Mouse (Mus musculus): Measurements from ENCODE around the gene Sfmbt2.

Gene Sfmbt2

DNA sequence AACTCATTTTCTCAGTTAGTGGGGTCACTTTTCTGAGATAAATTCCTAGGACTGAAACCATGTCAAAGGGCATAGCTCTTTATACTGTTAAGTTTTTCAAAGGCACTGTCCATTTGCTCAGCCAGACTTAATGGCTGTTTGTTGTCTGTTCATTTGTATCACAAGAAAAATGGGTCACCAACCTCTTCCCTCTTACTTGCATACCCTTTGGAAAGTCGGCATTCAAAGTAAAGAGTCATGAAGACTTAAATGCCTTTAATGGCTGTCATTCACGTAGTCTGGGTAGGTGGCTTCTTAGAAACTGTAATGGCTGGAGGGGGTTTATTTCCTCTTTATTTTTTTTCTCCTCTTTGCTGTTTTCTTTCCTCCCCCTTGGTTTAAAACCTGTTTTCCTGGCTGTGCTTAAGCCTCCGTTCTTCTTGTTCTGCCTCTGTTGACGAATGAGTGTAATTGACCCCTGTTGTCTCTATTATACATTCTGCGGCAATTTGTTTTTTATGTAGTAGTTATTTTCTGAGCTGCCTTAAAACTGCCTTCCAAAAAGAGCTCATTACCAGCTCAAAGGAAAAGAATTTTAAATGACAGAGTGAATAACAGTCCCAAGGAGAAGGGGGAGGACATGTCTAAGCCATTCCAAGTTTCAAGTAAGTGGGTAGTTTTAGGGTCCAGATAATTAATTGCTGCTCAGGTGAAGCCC, 151.6 kb downstream of the Sfmbt2 start:
- in situ Hi-C loops (cut with MboI; ENCODE audit: unreplicated experiment in 2 of 2), result no loop called here

- in situ Hi-C loops (cut with MboI; ENCODE audit: unreplicated experiment in 2 of 2), result no loop called here
Observed at GRCm38 (mm10) chr2:10525622-10526021, 155.3 kb downstream of the Sfmbt2 start.

- in situ Hi-C loops (cut with MboI; ENCODE audit: unreplicated experiment in 2 of 2), result no loop called here
Observed at GRCm38 (mm10) chr2:10541762-10542161, 171.5 kb downstream of the Sfmbt2 start.

DNA sequence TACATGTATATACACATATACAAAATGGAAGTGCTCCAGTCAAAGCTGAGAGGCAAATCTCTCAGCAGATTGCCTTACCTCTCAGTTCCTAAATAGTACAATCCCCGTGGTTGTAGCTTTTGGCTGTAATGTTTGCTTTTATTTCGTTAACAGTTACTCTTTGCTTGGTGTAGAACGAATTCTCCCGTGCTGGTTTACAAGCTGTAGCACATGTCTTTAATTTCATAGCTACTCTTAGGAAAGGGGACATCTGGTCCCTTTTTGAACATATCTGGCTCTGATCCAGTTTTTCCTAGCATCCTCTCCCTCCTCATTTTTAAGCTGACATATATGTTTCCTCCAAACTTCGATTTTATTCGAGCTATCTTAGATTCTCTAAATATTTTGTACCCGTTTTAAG, 172.1 kb downstream of the Sfmbt2 start:
- in situ Hi-C loops (cut with MboI; ENCODE audit: unreplicated experiment in 2 of 2), result no loop called here

DNA sequence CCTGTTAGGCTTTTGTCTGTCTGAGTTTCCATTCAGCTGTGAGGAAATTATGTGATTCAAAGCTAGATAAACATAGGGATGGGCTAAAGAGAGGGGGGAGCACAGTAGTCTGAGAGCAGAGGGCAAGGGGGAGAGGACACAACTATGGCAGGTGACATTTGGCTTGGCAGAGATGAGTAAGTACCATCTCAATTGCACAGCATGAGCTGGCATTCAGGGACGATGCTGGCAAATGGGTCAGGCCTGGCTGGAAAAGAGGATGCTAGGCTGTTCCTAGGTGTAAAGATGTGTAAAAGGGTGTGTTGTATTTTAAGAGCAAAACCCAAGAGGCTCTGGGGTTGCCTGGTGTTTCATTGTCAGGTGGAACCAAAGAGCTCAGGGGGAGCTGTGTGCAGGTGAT, 188.5 kb downstream of the Sfmbt2 start:
- in situ Hi-C loops (cut with MboI; ENCODE audit: unreplicated experiment in 2 of 2), result no loop called here

GRCm38 (mm10) chr2:10565491-10565890, 195.2 kb downstream of the Sfmbt2 start:
- in situ Hi-C loops (cut with MboI; ENCODE audit: unreplicated experiment in 2 of 2), result no loop called here

- in situ Hi-C loops (cut with MboI; ENCODE audit: unreplicated experiment in 2 of 2), result no loop called here
Observed at GRCm38 (mm10) chr2:10569392-10569791, 199.1 kb downstream of the Sfmbt2 start.

- in situ Hi-C loops (cut with MboI; ENCODE audit: unreplicated experiment in 2 of 2), result no loop called here
Observed at GRCm38 (mm10) chr2:10572311-10572710, 202.0 kb downstream of the Sfmbt2 start.

- in situ Hi-C loops (cut with MboI; ENCODE audit: unreplicated experiment in 2 of 2), result no loop called here
Observed at GRCm38 (mm10) chr2:10575962-10576740, 205.8 kb downstream of the Sfmbt2 start.

GRCm38 (mm10) chr2:10582673-10583072, 212.4 kb downstream of the Sfmbt2 start:
- in situ Hi-C loops (cut with MboI; ENCODE audit: unreplicated experiment in 2 of 2), result no loop called here

GRCm38 (mm10) chr2:10583103-10583502, 212.8 kb downstream of the Sfmbt2 start:
- in situ Hi-C loops (cut with MboI; ENCODE audit: unreplicated experiment in 2 of 2), result no loop called here

DNA sequence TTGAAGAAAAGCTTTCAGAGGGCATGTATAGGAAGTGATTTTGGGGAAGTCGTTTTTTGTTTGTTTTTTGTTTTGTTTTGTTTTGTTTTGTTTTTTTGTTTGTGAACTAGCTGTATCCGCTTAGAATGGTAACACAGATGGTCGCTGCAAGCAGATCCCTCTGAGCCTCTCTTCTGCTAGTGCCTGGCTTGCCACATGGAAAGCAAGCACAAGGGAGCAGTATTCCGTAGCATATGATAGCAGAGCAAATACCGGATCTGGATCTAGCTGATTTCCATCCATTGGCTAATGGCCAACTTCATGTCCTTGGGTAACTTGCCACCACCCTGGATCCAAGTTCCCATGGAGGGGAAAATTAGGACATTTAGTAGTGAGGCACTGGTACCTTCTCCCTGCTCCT, 221.0 kb downstream of the Sfmbt2 start:
- in situ Hi-C loops (cut with MboI; ENCODE audit: unreplicated experiment in 2 of 2), result no loop called here

DNA sequence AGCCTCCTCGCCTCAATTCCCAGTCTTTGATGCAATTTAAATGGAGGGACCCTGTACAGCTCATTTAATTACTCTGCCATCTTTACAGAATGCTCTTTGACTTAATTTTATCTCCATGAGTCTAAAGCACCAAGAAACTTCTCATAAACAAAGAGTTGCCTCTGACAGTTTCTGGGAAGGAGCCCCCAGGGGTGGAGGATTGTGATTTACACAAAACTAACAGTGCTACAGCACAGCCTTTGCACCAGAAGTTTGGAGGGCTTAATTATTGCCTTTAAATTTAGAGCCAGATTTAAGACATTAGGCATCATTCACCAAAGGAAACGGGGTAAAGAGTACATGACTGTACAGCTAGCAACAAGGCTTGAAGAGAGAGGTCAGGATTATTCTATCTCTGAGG, 245.2 kb downstream of the Sfmbt2 start:
- in situ Hi-C loops (cut with MboI; ENCODE audit: unreplicated experiment in 2 of 2), result no loop called here
